Mouse (Mus musculus) forebrain, embryonic 11.5 days (tissue): ENCODE results near the gene Gm17018. TPM values are rescaled to one million over a fixed set of nuclear protein-coding genes. Genes with fewer than 3 reads are reported as not detected.
A peak's percentile ranks its signal among the peaks of the same experiment; 100 is the strongest.

Source experiments
- ATAC-seq: fragments of 200-750 bp; cut with Nextera tagmentation; replicated peaks from 2 replicates; pipeline ENCODE4 v1.8.0; 2017; ENCODE audit warnings: moderate TSS enrichment; ENCODE audit not compliant: low FRiP score
- DNase-seq: peaks from one replicate; pipeline ENCODE4 v3.0.0-alpha.2; 2017; ENCODE audit warnings: low spot score
- H3K27ac ChIP-seq: fragments of 300-500 bp; sonication (generic); 2 replicates; pipeline ENCODE4 v1.5.1; 2014; ENCODE audit warnings: low read depth, low read length
- H3K27me3 ChIP-seq: fragments of 300-500 bp; sonication (generic); 2 replicates; pipeline ENCODE4 v1.6.1; 2014; ENCODE audit warnings: mild to moderate bottlenecking, low read length, mixed read lengths; ENCODE audit not compliant: control insufficient read depth, insufficient read depth
- H3K36me3 ChIP-seq: fragments of 300-500 bp; sonication (generic); 2 replicates; pipeline ENCODE4 v1.6.1; 2014; ENCODE audit warnings: mild to moderate bottlenecking, low read length, moderate library complexity, mixed read lengths; ENCODE audit not compliant: control insufficient read depth, insufficient read depth
- H3K4me1 ChIP-seq: fragments of 300-500 bp; sonication (generic); replicated peaks from 2 replicates; pipeline ENCODE4 v1.6.1; 2014; ENCODE audit warnings: low read length, mixed read lengths; ENCODE audit not compliant: control insufficient read depth, insufficient read depth
- H3K4me2 ChIP-seq: fragments of 300-500 bp; sonication (generic); 2 replicates; pipeline ENCODE4 v1.6.1; 2014; ENCODE audit warnings: low read depth, mild to moderate bottlenecking, low read length, moderate library complexity, mixed read lengths; ENCODE audit not compliant: severe bottlenecking
- H3K4me3 ChIP-seq: fragments of 300-500 bp; sonication (generic); 2 replicates; pipeline ENCODE4 v1.5.1; 2014; ENCODE audit warnings: low read depth, low read length
- H3K9ac ChIP-seq: fragments of 300-500 bp; sonication (generic); 2 replicates; pipeline ENCODE4 v1.6.1; 2014; ENCODE audit warnings: low read length
- H3K9me3 ChIP-seq: fragments of 300-500 bp; sonication (generic); 2 replicates; pipeline ENCODE4 v1.6.1; 2016; ENCODE audit warnings: low read length, mixed read lengths; ENCODE audit not compliant: control insufficient read depth
- WGBS: fragments of 180-500 bp; shearing (Covaris S2); extraction: QIAGEN DNeasy Blood & Tissue Kit; methylation state at CpG from one replicate; pipeline ENCODE4 v1.1.7; 2014; 5-methylcytosine and 5-hydroxymethylcytosine counted together
- polyA plus RNA-seq: library from polyadenylated mRNA; unstranded; fragments of >200 nt; fragmentation: Nextera tagmentation; extraction: Ambion mirVana; gene quantifications from 2 replicates; pipeline ENCODE4 v1.2.1, GENCODE M21; 2014

Gene Gm17018
- polyA plus RNA-seq, 1 experiment from 2014 or later = 49.7 TPM

DNA sequence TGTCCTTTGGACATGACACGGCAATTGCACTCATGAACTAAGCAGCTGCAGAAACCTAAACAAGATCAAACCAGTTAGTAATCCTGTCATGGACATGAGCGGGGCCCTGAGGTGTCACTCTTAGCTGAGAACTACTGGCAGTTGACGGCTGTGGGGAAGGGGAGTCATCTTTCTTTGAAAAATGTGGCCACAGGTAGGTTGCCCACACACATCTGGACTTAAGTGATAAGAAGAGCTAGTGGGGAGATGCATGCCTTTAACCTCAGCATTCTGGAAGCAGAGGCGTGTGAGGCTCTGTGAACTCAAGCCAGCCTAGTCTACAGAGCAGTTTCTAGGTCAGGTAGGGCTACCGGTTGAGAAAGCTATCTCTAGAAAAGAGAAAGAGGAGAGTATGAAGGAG is 42.2 kb downstream of the Gm17018 start:
- no peak overlapping the region for H3K4me2 ChIP-seq
- no peaks in the 10 kb centered on the region; the same call in 1 of the 2 replicates for H3K9me3 ChIP-seq
- H3K4me3 ChIP-seq = no peak overlapping the region
- H3K36me3 ChIP-seq = no peaks in the 10 kb centered on the region
- no peak overlapping the region for H3K27ac ChIP-seq
- WGBS = 91% methylated on average over 5 of the region's 5 CpGs
- no peak for DNase-seq
- H3K9ac ChIP-seq = no peak overlapping the region
- H3K4me1 ChIP-seq = peaks cover 8% of the 10 kb centered on the region
- peaks cover 91% of the 10 kb centered on the region for H3K27me3 ChIP-seq
- no peak for ATAC-seq

GRCm38 (mm10) chr19:45606701-45607100 is 46.3 kb downstream of the Gm17018 start:
- Histone ChIP-seq H3K27me3 (peaks cover 83% of the 10 kb centered on the region), H3K4me2 (no peak overlapping the region; the same call in 1 of the 2 replicates), H3K4me3 (no peak overlapping the region), H3K27ac (no peak overlapping the region), H3K9me3 (no peaks in the 10 kb centered on the region; the same call in 1 of the 2 replicates), H3K36me3 (no peaks in the 10 kb centered on the region), H3K4me1 (peaks cover 12% of the 10 kb centered on the region), H3K9ac (no peak overlapping the region)
- 56% methylated on average over 4 of the region's 4 CpGs for WGBS
- DNase-seq = no peak
- no peak for ATAC-seq

GRCm38 (mm10) chr19:45607479-45607878 is 47.1 kb downstream of the Gm17018 start:
- ATAC-seq (peak; percentile 82), DNase-seq (peak; percentile 72)
- Histone ChIP-seq H3K36me3 (no peaks in the 10 kb centered on the region), H3K9me3 (no peaks in the 10 kb centered on the region), H3K27ac (no peak overlapping the region; the same call in none of the 2 replicates), H3K9ac (no peak overlapping the region), H3K27me3 (peaks cover 80% of the 10 kb centered on the region), H3K4me3 (no peak overlapping the region), H3K4me2 (peak overlapping the region; percentile 19; the same call in 1 of the 2 replicates), H3K4me1 (peaks cover 14% of the 10 kb centered on the region)
- 8% methylated on average over 7 of the region's 7 CpGs for WGBS

- Histone ChIP-seq H3K4me2 (no peak overlapping the region), H3K4me1 (peaks cover 14% of the 10 kb centered on the region), H3K36me3 (no peaks in the 10 kb centered on the region), H3K4me3 (no peak overlapping the region), H3K27ac (no peak overlapping the region), H3K27me3 (peaks cover 71% of the 10 kb centered on the region), H3K9me3 (no peaks in the 10 kb centered on the region), H3K9ac (no peak overlapping the region)
- no peak for DNase-seq
- WGBS = 88% methylated on average over 13 of the region's 13 CpGs
- no peak for ATAC-seq
Observed at GRCm38 (mm10) chr19:45608648-45609339, 48.4 kb downstream of the Gm17018 start.

- no peak overlapping the region for H3K4me2 ChIP-seq
- ATAC-seq (no peak), DNase-seq (no peak)
- peaks cover 53% of the 10 kb centered on the region for H3K27me3 ChIP-seq
- no peak overlapping the region for H3K9ac ChIP-seq
- no peaks in the 10 kb centered on the region for H3K9me3 ChIP-seq
- WGBS = 77% methylated on average over 5 of the region's 5 CpGs
- H3K36me3 ChIP-seq = no peaks in the 10 kb centered on the region
- H3K27ac ChIP-seq = no peak overlapping the region
- peaks cover 21% of the 10 kb centered on the region for H3K4me1 ChIP-seq
- H3K4me3 ChIP-seq = no peak overlapping the region
Observed at GRCm38 (mm10) chr19:45610823-45611222, 50.4 kb downstream of the Gm17018 start.

DNA sequence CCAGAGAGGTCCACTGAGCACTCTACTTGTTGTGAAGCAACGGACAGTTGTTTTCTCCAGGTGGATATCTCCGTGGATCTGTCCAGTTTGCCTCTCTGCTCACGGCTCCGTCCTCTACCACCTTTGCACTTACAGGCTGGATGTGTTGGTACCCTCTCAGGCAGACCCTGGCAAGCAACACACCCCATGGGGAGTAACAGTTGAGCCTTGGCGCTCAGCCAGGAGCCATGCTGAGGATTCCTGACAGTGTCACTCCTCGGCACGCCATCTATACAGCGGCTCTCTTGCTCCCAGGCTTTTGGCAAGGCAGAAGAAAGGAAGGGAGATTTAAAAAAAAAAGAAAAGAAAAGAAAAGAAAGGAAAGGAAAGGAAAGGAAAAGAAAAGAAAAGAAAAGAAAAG is 54.0 kb downstream of the Gm17018 start:
- no peak for DNase-seq
- ATAC-seq = no peak
- Histone ChIP-seq H3K27ac (no peak overlapping the region), H3K36me3 (no peaks in the 10 kb centered on the region), H3K4me2 (no peak overlapping the region), H3K27me3 (peaks cover 37% of the 10 kb centered on the region), H3K4me3 (no peak overlapping the region), H3K9ac (no peak overlapping the region), H3K9me3 (no peaks in the 10 kb centered on the region), H3K4me1 (peaks cover 22% of the 10 kb centered on the region)
- 79% methylated on average over 8 of the region's 8 CpGs for WGBS

DNA sequence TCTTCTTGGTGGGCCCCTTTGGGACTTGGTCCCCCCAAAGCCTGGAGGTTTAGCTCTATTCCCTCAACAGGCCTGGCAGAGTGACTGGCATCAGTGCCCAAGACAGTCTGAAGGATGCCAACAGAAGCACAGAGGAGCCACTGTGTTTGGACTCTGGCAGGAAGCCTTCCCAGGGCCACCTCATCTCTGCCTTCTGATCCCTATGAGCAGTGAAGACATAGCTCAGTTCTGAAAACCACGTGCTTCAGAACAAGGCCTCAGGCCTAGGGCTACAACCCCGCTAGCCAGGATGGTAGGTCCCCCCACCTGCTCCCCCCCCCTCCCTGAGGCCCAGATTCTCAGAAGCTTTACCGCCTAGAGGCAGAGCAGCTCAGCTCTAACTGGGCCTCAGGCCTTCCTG is 54.5 kb downstream of the Gm17018 start:
- ATAC-seq (no peak), DNase-seq (no peak)
- H3K27ac ChIP-seq = no peak overlapping the region
- H3K4me1 ChIP-seq = peaks cover 22% of the 10 kb centered on the region
- H3K9me3 ChIP-seq = no peaks in the 10 kb centered on the region
- no peak overlapping the region for H3K9ac ChIP-seq
- peaks cover 32% of the 10 kb centered on the region for H3K27me3 ChIP-seq
- H3K4me3 ChIP-seq = no peak overlapping the region
- 43% methylated on average over 3 of the region's 3 CpGs for WGBS
- no peaks in the 10 kb centered on the region for H3K36me3 ChIP-seq
- no peak overlapping the region for H3K4me2 ChIP-seq

- H3K27ac ChIP-seq = 0 out of 2 replicates have a peak overlapping the region, but pooled peaks have one; percentile 0
- 31% methylated on average over 12 of the region's 12 CpGs for WGBS
- no peak for DNase-seq
- H3K36me3 ChIP-seq = no peaks in the 10 kb centered on the region
- no peak overlapping the region; the same call in 1 of the 2 replicates for H3K9ac ChIP-seq
- no peak; the same call in 1 of the 2 replicates for ATAC-seq
- H3K4me3 ChIP-seq = no peak overlapping the region
- H3K4me1 ChIP-seq = peaks cover 22% of the 10 kb centered on the region
- no peaks in the 10 kb centered on the region for H3K9me3 ChIP-seq
- H3K4me2 ChIP-seq = no peak overlapping the region
- H3K27me3 ChIP-seq = peaks cover 25% of the 10 kb centered on the region
Observed at GRCm38 (mm10) chr19:45615415-45616213, 55.2 kb downstream of the Gm17018 start.
